Mouse (Mus musculus) forebrain, embryonic 15.5 days (tissue): ENCODE measurements around the gene Focad. TPM values are rescaled to one million over a fixed set of nuclear protein-coding genes. Genes with fewer than 3 reads are reported as not detected.

ENCODE experiments used
- ATAC-seq: fragments of 200-750 bp; cut with Nextera tagmentation; replicated peaks from 2 replicates; pipeline ENCODE4 v1.8.0; 2017; ENCODE audit warnings: mild to moderate bottlenecking, moderate TSS enrichment, moderate library complexity
- H3K27ac ChIP-seq: fragments of 300-500 bp; sonication (generic); replicated peaks from 2 replicates; pipeline ENCODE4 v1.5.1; 2015; ENCODE audit warnings: mild to moderate bottlenecking, inconsistent platforms
- H3K27me3 ChIP-seq: fragments of 300-500 bp; sonication (generic); 2 replicates; pipeline ENCODE4 v1.6.1; 2015; ENCODE audit warnings: inconsistent platforms
- H3K36me3 ChIP-seq: fragments of 300-500 bp; sonication (generic); 2 replicates; pipeline ENCODE4 v1.6.1; 2015; ENCODE audit warnings: mild to moderate bottlenecking, inconsistent platforms
- H3K4me1 ChIP-seq: fragments of 300-500 bp; sonication (generic); 2 replicates; pipeline ENCODE4 v1.6.1; 2015; ENCODE audit warnings: inconsistent platforms
- H3K4me2 ChIP-seq: fragments of 300-500 bp; sonication (generic); replicated peaks from 2 replicates; pipeline ENCODE4 v1.6.1; 2015; ENCODE audit warnings: mild to moderate bottlenecking, inconsistent platforms
- H3K4me3 ChIP-seq: fragments of 300-500 bp; sonication (generic); 2 replicates; pipeline ENCODE4 v1.5.1; 2015; ENCODE audit warnings: mild to moderate bottlenecking, inconsistent platforms
- H3K9ac ChIP-seq: fragments of 300-500 bp; sonication (generic); replicated peaks from 2 replicates; pipeline ENCODE4 v1.6.1; 2015; ENCODE audit warnings: mild to moderate bottlenecking, inconsistent platforms
- H3K9me3 ChIP-seq: fragments of 300-500 bp; sonication (generic); 2 replicates; pipeline ENCODE4 v1.6.1; 2016; ENCODE audit warnings: inconsistent platforms
- WGBS: fragments of 180-500 bp; shearing (Covaris S2); methylation state at CpG from one replicate; pipeline ENCODE4 v1.1.7; 2015; ENCODE audit warnings: mixed read lengths; 5-methylcytosine and 5-hydroxymethylcytosine counted together
- polyA plus RNA-seq: library from polyadenylated mRNA; unstranded; fragments of >200 nt; fragmentation: Nextera tagmentation; extraction: Ambion mirVana; gene quantifications from 2 replicates; pipeline ENCODE4 v1.2.1, GENCODE M21; 2015

Focad gene
- polyA plus RNA-seq = 17.2 and 18.2 TPM in 2 replicates

- no peaks in the 10 kb centered on the region for H3K36me3 ChIP-seq
- peak within 1 kb of the TSS; percentile 57 for H3K27ac ChIP-seq
- H3K4me3 ChIP-seq = peak within 1 kb of the TSS; percentile 80
- H3K4me2 ChIP-seq = peak within 1 kb of the TSS; percentile 99
- WGBS = under 1% methylated on average over 34 of the region's 34 CpGs
- H3K9me3 ChIP-seq = no peaks in the 10 kb centered on the region
- H3K9ac ChIP-seq = peak within 1 kb of the TSS; percentile 69
- ATAC-seq = peak; percentile 100
- H3K4me1 ChIP-seq = peaks cover 12% of the 10 kb centered on the region
- H3K27me3 ChIP-seq = no peaks in the 10 kb centered on the region
Measured at GRCm38 (mm10) chr4:88094062-88094767, at the start of gene Focad. Gene Focad (plus strand): TSS chr4:88094629.

GRCm38 (mm10) chr4:88045151-88045550, 49.3 kb upstream of the Focad start:
- Histone ChIP-seq H3K4me3 (no peak overlapping the region), H3K4me2 (no peak overlapping the region), H3K36me3 (no peaks in the 10 kb centered on the region), H3K4me1 (no peaks in the 10 kb centered on the region), H3K9me3 (no peaks in the 10 kb centered on the region), H3K27ac (no peak overlapping the region), H3K27me3 (no peaks in the 10 kb centered on the region), H3K9ac (no peak overlapping the region)
- 86% methylated on average over 4 of the region's 4 CpGs for WGBS
- ATAC-seq = no peak

DNA sequence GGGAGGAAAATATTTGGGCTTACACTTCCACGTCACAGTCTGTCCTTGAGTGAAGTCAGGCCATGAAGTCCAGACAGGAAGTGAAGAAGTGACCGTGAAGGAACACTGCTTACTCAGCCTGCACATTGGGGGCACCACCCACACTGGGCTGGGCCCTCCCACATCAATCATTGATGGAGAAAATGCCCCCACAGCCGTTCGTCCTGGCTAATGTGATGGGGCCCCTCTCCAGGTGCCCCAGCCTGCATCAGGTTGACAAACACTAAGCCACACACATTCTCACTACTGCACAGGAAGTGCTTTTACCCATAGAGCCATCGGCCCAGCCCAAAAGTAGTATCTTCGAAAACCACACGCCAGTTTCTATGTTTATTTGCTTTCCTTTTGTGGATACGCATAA, 48.1 kb upstream of the Focad start:
- WGBS = 81% methylated on average over 8 of the region's 8 CpGs
- H3K4me1 ChIP-seq = no peaks in the 10 kb centered on the region

GRCm38 (mm10) chr4:88075388-88075787, 19.0 kb upstream of the Focad start:
- ATAC-seq = no peak
- WGBS = 73% methylated on average over 2 of the region's 2 CpGs
- H3K36me3 ChIP-seq = no peaks in the 10 kb centered on the region

More for the DNA sequence above, 48.1 kb upstream of the Focad start:
- Histone ChIP-seq H3K9me3 (no peaks in the 10 kb centered on the region), H3K4me2 (no peak overlapping the region), H3K27ac (no peak overlapping the region), H3K4me3 (no peak overlapping the region), H3K9ac (no peak overlapping the region), H3K27me3 (no peaks in the 10 kb centered on the region), H3K36me3 (no peaks in the 10 kb centered on the region)
- no peak for ATAC-seq

DNA sequence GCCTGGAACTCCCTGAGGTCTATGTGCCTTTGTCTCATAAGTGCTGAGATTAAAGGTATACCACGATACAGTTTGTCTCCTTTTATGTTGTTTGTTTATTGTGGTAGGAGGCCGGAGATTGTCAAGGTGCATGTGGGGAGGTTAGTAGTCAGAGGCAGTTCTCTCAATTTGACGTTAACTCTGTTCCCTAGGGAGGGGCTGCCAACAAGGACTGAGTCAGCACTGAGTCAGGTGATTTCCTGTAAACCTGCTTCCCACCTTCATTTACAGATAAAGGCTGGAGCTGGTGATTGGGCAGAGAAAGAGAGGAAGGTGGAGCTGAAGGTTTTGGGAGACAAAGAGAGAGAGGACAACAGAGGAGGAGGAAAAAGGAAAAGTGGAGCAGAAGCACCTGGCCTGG, 15.4 kb upstream of the Focad start:
- no peaks in the 10 kb centered on the region for H3K4me1 ChIP-seq
- H3K4me2 ChIP-seq = no peak overlapping the region
- no peak overlapping the region for H3K27ac ChIP-seq
- no peak overlapping the region for H3K9ac ChIP-seq
- H3K4me3 ChIP-seq = no peak overlapping the region
- no peaks in the 10 kb centered on the region for H3K36me3 ChIP-seq
- H3K27me3 ChIP-seq = no peaks in the 10 kb centered on the region
- H3K9me3 ChIP-seq = no peaks in the 10 kb centered on the region
- 85% methylated on average over 3 of the region's 3 CpGs for WGBS
- no peak for ATAC-seq

More at GRCm38 (mm10) chr4:88075388-88075787, 19.0 kb upstream of the Focad start:
- Histone ChIP-seq H3K4me3 (no peak overlapping the region), H3K9ac (no peak overlapping the region), H3K9me3 (no peaks in the 10 kb centered on the region), H3K4me2 (no peak overlapping the region), H3K4me1 (no peaks in the 10 kb centered on the region), H3K27ac (no peak overlapping the region), H3K27me3 (no peaks in the 10 kb centered on the region)

GRCm38 (mm10) chr4:88081417-88081816, 13.0 kb upstream of the Focad start:
- 66% methylated on average over 5 of the region's 5 CpGs for WGBS
- Histone ChIP-seq H3K4me3 (no peak overlapping the region), H3K27me3 (no peaks in the 10 kb centered on the region), H3K4me1 (no peaks in the 10 kb centered on the region), H3K9ac (no peak overlapping the region), H3K27ac (no peak overlapping the region), H3K36me3 (no peaks in the 10 kb centered on the region), H3K4me2 (no peak overlapping the region), H3K9me3 (no peaks in the 10 kb centered on the region)
- ATAC-seq = no peak

DNA sequence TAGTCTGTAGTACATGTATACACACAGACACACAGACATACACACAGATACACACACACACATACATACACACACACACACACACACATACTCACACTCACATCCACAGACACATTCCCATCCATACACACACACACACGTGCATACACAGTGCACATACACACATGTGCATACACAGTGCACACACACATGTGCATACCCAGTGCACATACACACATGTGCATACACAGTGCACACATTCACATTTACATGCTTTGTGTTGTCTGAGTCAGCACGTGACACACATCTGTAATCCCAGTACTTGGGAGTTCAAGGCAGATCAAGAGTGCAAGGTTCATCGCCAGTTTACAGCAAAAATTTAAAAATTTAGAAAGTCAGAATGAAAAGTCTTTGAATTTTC, 12.5 kb upstream of the Focad start:
- H3K9me3 ChIP-seq = no peaks in the 10 kb centered on the region
- no peak overlapping the region for H3K27ac ChIP-seq
- no peak overlapping the region for H3K4me2 ChIP-seq
- ATAC-seq = no peak
- H3K4me1 ChIP-seq = no peaks in the 10 kb centered on the region
- no peaks in the 10 kb centered on the region for H3K27me3 ChIP-seq
- H3K36me3 ChIP-seq = no peaks in the 10 kb centered on the region
- WGBS = 97% methylated on average over 3 of the region's 3 CpGs
- no peak overlapping the region for H3K4me3 ChIP-seq
- H3K9ac ChIP-seq = no peak overlapping the region

GRCm38 (mm10) chr4:88082381-88082780, 12.0 kb upstream of the Focad start:
- no peak for ATAC-seq
- Histone ChIP-seq H3K36me3 (no peaks in the 10 kb centered on the region), H3K9me3 (no peaks in the 10 kb centered on the region), H3K9ac (no peak overlapping the region), H3K4me1 (no peaks in the 10 kb centered on the region), H3K4me3 (no peak overlapping the region), H3K4me2 (no peak overlapping the region), H3K27me3 (no peaks in the 10 kb centered on the region), H3K27ac (no peak overlapping the region)
- 90% methylated on average over 4 of the region's 4 CpGs for WGBS

DNA sequence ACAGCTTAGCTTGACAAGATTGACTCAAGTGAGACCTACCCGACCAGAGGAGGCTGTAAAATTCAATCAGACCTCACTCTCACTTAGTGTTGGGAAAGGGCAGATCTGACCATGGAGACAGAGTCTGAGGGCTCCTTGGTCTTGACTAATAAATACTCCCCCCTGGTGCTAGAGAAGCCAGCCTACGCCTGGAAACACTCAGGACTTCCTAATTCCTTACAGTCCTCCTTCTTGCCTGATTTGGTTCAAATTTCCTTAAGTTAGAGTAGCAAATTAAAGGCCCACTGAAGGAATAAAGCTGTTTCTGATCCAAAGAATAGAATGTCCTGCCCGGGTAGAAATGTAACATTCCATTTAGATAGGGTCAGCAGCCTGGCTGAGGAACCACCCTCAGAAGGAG, 10.6 kb upstream of the Focad start:
- no peak for ATAC-seq
- Histone ChIP-seq H3K4me1 (no peaks in the 10 kb centered on the region), H3K27me3 (no peaks in the 10 kb centered on the region), H3K9me3 (no peaks in the 10 kb centered on the region), H3K36me3 (no peaks in the 10 kb centered on the region), H3K4me3 (no peak overlapping the region), H3K9ac (no peak overlapping the region), H3K27ac (no peak overlapping the region), H3K4me2 (no peak overlapping the region)
- WGBS = 76% methylated on average over 3 of the region's 3 CpGs

DNA sequence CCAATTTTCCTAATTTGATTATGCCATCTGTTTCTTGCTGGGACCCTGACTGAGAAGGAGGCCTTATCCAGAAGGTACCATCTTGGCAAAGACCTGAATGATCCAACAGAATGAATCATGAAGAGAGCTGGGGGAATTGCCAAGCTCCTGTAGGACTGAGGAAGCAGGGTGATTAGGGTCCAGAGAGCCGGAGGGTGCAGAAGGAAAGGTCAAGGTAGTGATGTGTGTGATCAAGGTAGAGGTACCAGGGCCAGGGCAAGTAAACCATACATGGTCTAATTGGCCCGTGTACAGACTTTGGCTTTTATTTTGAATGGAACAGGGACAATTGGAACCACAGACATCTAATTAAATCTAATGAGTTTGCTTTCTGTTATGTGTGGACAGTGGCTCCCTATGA, 4.1 kb upstream of the Focad start:
- Histone ChIP-seq H3K4me1 (peaks cover 12% of the 10 kb centered on the region), H3K9ac (no peak overlapping the region), H3K9me3 (no peaks in the 10 kb centered on the region), H3K4me2 (no peak overlapping the region), H3K4me3 (no peak overlapping the region), H3K36me3 (no peaks in the 10 kb centered on the region), H3K27me3 (no peaks in the 10 kb centered on the region), H3K27ac (no peak overlapping the region)
- ATAC-seq = no peak
- 45% methylated on average over 2 of the region's 2 CpGs for WGBS

DNA sequence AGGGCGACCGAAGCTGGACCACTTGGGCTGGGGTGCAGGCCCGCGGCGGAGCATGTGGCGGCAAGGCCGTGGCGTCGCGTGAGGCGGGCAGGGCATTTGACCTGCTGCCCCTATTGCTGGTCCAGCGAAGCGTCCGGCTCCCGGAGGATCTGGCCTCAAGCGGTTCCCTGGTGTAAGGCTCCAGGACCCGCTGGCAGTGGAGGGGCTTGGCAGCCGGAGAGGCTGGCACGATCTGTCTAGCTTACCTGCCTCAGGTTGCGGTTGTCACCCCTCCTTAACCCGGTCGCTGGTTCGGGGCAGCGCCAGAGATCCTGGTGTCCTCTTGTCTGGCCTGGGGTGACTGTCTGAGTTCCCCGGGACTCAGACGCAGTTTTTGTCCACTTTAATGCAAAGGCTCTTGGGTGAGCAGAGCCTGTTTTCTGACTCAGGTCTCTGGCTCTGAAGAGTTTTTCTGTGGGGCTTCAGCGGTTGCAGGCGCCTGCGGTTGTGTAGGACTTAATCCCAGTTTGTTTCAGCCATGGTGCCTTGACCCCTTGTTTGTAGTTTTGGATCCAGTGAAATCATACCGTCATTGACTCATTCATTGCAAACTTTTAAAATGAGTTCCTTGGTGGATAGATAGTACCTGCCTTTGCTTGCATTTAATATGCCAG, 465 bp downstream of the Focad start:
- H3K27ac ChIP-seq = peak overlapping the region; percentile 55
- peak; percentile 60; the same call in 1 of the 2 replicates for ATAC-seq

GRCm38 (mm10) chr4:88095693-88096092, 1.3 kb downstream of the Focad start:
- no peaks in the 10 kb centered on the region for H3K36me3 ChIP-seq
- WGBS = 74% methylated on average over 2 of the region's 2 CpGs
- no peaks in the 10 kb centered on the region for H3K9me3 ChIP-seq
- H3K9ac ChIP-seq = no peak overlapping the region
- no peak overlapping the region for H3K4me2 ChIP-seq
- no peak overlapping the region for H3K27ac ChIP-seq
- H3K27me3 ChIP-seq = no peaks in the 10 kb centered on the region
- ATAC-seq = no peak
- H3K4me3 ChIP-seq = no peak overlapping the region
- H3K4me1 ChIP-seq = peaks cover 12% of the 10 kb centered on the region

More for the DNA sequence above, 465 bp downstream of the Focad start:
- Histone ChIP-seq H3K4me1 (peaks cover 12% of the 10 kb centered on the region), H3K9ac (peak overlapping the region; percentile 69), H3K9me3 (no peaks in the 10 kb centered on the region), H3K4me2 (peak overlapping the region; percentile 99), H3K36me3 (no peaks in the 10 kb centered on the region), H3K4me3 (peak overlapping the region; percentile 80), H3K27me3 (no peaks in the 10 kb centered on the region)
- under 1% methylated on average over 30 of the region's 30 CpGs for WGBS
